Mouse (Mus musculus) liver, postnatal 0 days (tissue): ENCODE measurements around the gene Ubn1.

Experiments used
- CTCF ChIP-seq: sonication (generic); IDR thresholded peaks from 2 replicates; pipeline ENCODE4 v1.5.1; 2016; ENCODE audit warnings: antibody characterized with exemption, low read depth
- EP300 ChIP-seq: IDR thresholded peaks from 2 replicates; pipeline ENCODE4 v1.6.1; 2016; ENCODE audit warnings: antibody characterized with exemption, low read depth, mild to moderate bottlenecking

DNA sequence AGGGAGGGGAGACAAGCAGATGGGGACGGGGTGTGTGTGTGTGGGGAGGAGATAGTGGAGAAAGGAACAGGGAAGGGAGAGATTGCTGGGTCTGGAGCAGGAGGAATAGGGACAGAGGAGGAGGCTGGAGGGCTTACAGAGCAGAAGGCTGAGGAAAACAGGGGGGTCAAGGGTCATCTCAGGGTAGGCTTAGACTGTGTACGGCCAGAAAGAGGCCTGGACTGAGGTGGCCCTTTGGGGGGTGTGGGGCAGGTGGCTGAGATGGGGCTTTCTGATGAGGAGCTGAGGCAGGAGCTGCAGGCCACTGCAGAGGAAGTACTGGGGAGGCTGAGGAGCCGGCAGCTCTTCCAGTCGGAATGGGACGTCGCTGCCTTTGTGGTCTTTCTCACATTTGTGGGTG is 42.4 kb upstream of the Ubn1 start:
- TF ChIP-seq CTCF, result no peak
- TF ChIP-seq EP300, result no peak
